Comparison of ENCODE assay signal across 9 mouse cellular contexts in the genomic region with DNA sequence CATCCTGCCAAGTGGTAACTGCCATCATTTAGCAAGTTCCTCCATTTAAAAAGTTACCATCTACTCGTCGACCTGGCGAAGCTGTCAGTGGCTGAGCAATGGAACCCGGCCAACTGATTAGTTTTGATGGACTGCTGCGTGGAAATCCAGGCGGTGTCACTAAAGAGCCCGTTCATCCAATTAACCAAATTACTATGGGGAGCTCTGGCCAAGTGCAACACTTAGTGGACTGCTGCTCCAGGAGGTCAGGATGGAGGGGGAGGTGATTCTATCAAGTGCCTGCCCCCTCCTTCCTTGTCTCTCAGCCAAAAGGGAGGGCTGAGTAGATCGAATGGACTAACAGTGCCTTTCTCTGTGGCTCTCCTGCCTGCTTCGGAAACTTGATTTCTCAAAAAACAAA.
DNase-seq lines count a peak whose midpoint lies in the region; ATAC-seq and TF ChIP-seq lines count a peak whose summit lies in the region.
"Had no signal": no experiment of that assay in that cellular context is flagged by ENCODE, and none has a peak within 500 bp of the region (broad histone marks: within the 10 kb centered on the region; RNA-seq: fewer than 3 reads in every experiment).

No protein-coding gene starts in this region.

- no peaks in the 10 kb centered on the region for H3K27me3 ChIP-seq in forebrain, embryonic 15.5 days
- peaks cover 12% of the 10 kb centered on the region; the same call in 1 of the 2 replicates for H3K27me3 ChIP-seq in limb, embryonic 15.5 days
- peaks cover 4% of the 10 kb centered on the region; the same call in 1 of the 2 replicates for H3K27me3 ChIP-seq in midbrain, embryonic 13.5 days

- H3K4me1 ChIP-seq in forebrain, embryonic 15.5 days: peaks cover 17% of the 10 kb centered on the region
- H3K4me1 ChIP-seq in limb, embryonic 15.5 days: peaks cover 14% of the 10 kb centered on the region; the same call in 1 of the 2 replicates
- H3K4me1 ChIP-seq in midbrain, embryonic 13.5 days (replicated peaks): peaks cover 11% of the 10 kb centered on the region; the same call in 1 of the 2 replicates

- H3K4me2 ChIP-seq in forebrain, embryonic 15.5 days (replicated peaks): no peak overlapping the region; the same call in 1 of the 2 replicates
- peak overlapping the region; percentile 1; the same call in 1 of the 2 replicates for H3K4me2 ChIP-seq in limb, embryonic 15.5 days
- H3K4me2 ChIP-seq in midbrain, embryonic 13.5 days (replicated peaks): no peak overlapping the region
- H3K4me2 ChIP-seq: lung, embryonic 15.5 days had no signal

- no peak overlapping the region for H3K9ac ChIP-seq in forebrain, embryonic 15.5 days (replicated peaks)
- no peak overlapping the region for H3K9ac ChIP-seq in limb, embryonic 15.5 days
- no peak overlapping the region for H3K9ac ChIP-seq in midbrain, embryonic 13.5 days (replicated peaks)
- H3K9ac ChIP-seq: lung, embryonic 15.5 days had no signal

- no peaks in the 10 kb centered on the region for H3K36me3 ChIP-seq in forebrain, embryonic 15.5 days
- no peaks in the 10 kb centered on the region for H3K36me3 ChIP-seq in limb, embryonic 15.5 days
- H3K36me3 ChIP-seq in midbrain, embryonic 13.5 days: no peaks in the 10 kb centered on the region
- H3K36me3 ChIP-seq: lung, embryonic 15.5 days had no signal

- DNase-seq in cerebellum, adult 18-20 months: peak; percentile 24 to 30
- no peak for DNase-seq in cerebellum, adult 8-10 months
- peak; percentile 10 to 34 for DNase-seq in layer of hippocampus, adult 2 months (ENCODE audit: low spot score in 2 of 2)
- DNase-seq in layer of hippocampus, postnatal 25 days (ENCODE audit: extremely low spot score in 1 of 2, low spot score in 1 of 2): no peak
- no peak for DNase-seq in urinary bladder, adult 2 months (ENCODE audit: low spot score)

- H3K27ac ChIP-seq in layer of hippocampus, adult 2 months: no peak overlapping the region
- peak overlapping the region; percentile 15; the same call in 1 of the 2 replicates for H3K27ac ChIP-seq in forebrain, embryonic 15.5 days (replicated peaks)
- no peak overlapping the region for H3K27ac ChIP-seq in limb, embryonic 15.5 days
- H3K27ac ChIP-seq in midbrain, embryonic 13.5 days: no peak overlapping the region
- H3K27ac ChIP-seq: lung, embryonic 15.5 days had no signal

- ATAC-seq in forebrain, embryonic 15.5 days (replicated peaks): peak; percentile 78
- no peak for ATAC-seq in limb, embryonic 15.5 days (ENCODE audit: insufficient number of reproducible peaks, low FRiP score, low TSS enrichment, low read depth)
- no peak for ATAC-seq in midbrain, embryonic 13.5 days

- TF ChIP-seq CTCF in layer of hippocampus, adult 2 months (conservative IDR thresholded peaks at IDR 0.05): no peak

- H3K4me3 ChIP-seq in layer of hippocampus, adult 2 months: no peak overlapping the region
- no peak overlapping the region for H3K4me3 ChIP-seq in forebrain, embryonic 15.5 days
- H3K4me3 ChIP-seq in limb, embryonic 15.5 days: no peak overlapping the region
- H3K4me3 ChIP-seq in midbrain, embryonic 13.5 days (replicated peaks): no peak overlapping the region
- H3K4me3 ChIP-seq: lung, embryonic 15.5 days had no signal

- H3K9me3 ChIP-seq in forebrain, embryonic 15.5 days: no peaks in the 10 kb centered on the region
- no peaks in the 10 kb centered on the region for H3K9me3 ChIP-seq in limb, embryonic 15.5 days
- no peaks in the 10 kb centered on the region for H3K9me3 ChIP-seq in midbrain, embryonic 13.5 days
- H3K9me3 ChIP-seq: lung, embryonic 15.5 days had no signal

- 5% methylated on average over 9 of the region's 9 CpGs for WGBS in forebrain, embryonic 15.5 days
- 28% methylated on average over 9 of the region's 9 CpGs for WGBS in limb, embryonic 15.5 days
- WGBS in midbrain, embryonic 13.5 days: 40% methylated on average over 9 of the region's 9 CpGs

Comparison
In these comparisons a context has a peak if more than half of its experiments do, and no peak if none do; other contexts are left out.
1. DNase-seq: peak in cerebellum, adult 18-20 months (2 of 2) and layer of hippocampus, adult 2 months (2 of 2); none in cerebellum, adult 8-10 months (single experiment), layer of hippocampus, postnatal 25 days (0 of 2) and urinary bladder, adult 2 months (single experiment).